Mouse (Mus musculus): Measurements from ENCODE around the gene Pkd1. TPM values are rescaled to one million over a fixed set of nuclear protein-coding genes. Genes with fewer than 3 reads are reported as not detected.

The Pkd1 gene
- 2.2 and 3.3 TPM in 2 replicates for polyA plus RNA-seq (2015; fragmentation: Nextera tagmentation; extraction: Ambion mirVana)

DNA sequence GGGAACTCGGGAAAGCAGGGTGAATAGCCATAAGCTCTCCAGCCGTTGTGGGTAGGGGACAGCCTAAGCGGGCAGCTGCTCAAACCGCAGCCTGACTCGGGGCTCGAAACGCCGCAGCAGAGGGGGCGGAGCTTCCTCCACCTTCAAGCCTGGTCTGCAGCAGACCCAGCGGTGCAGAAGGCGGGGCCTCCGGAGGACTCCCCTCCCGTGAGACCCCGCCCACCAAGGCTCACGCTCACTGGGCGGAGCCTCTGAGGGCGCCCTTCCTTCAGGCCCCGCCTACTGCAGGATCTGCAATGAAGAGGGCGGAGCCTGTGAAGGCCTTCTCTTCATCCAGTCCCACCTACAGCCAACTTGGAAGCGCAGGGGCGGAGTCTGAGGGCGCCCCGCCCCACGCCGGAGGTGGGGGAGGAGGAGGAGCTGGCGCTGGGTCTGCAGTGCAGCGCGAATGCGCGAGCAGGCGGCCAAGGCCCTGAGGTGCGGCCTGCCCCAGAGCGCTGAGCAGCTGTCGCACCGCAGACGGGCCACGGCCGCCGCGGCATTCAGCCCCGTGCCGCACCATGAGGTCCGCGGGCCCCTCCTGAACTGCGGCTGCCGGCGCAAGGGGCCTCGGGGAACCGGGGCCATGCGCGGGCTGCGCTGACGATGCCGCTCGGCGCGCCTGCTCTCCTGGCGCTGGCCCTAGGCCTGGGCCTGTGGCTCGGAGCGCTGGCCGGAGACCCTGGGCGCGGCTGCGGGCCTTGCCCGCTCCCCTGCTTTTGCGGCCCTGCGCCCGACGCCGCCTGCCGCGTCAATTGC lies at the start of gene Pkd1:
Pkd1 (plus strand) TSS at position 217 of the 798 bp plus-strand sequence.
- under 1% methylated on average over 71 of the region's 72 CpGs for WGBS (ENCODE audit: insufficient replicate concordance)
- Histone ChIP-seq H3K4me3 (replicated peaks) (peak within 1 kb of the TSS; percentile 89), H3K4me2 (peak within 1 kb of the TSS; percentile 100), H3K27me3 (peaks cover 2% of the 10 kb centered on the region; the same call in 1 of the 2 replicates), H3K9me3 (replicated peaks) (no peaks in the 10 kb centered on the region), H3K4me1 (replicated peaks) (peaks cover 41% of the 10 kb centered on the region), H3K9ac (peak within 1 kb of the TSS; percentile 92), H3K27ac (peak within 1 kb of the TSS; percentile 94), H3K36me3 (no peaks in the 10 kb centered on the region)
- DNase-seq (peak; percentile 100), ATAC-seq (ENCODE audit: low read depth) (peak; percentile 89)

DNA sequence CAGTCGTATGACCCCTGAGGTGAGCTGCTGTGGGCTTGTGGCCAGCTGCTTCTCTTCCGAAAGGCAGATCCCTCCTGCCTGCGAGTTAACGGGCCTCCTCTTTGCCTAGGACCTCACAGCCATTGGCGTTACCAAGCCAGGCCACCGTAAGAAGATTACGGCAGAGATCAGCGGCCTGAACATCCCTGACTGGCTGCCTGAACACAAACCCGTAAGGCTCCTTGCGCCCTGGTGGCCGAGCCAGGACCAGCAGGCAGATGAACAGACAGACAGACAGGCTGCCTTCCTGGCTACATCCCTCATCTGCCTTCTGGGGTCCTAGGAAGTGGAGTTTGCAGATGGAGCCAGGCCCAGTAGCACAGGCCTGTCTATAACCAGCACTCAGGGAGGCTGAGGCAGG lies 47.4 kb upstream of the Pkd1 start:
- Histone ChIP-seq H3K9ac (no peak overlapping the region), H3K4me1 (replicated peaks) (peaks cover 9% of the 10 kb centered on the region), H3K4me2 (no peak overlapping the region), H3K27me3 (peaks cover 3% of the 10 kb centered on the region; the same call in 1 of the 2 replicates), H3K27ac (no peak overlapping the region), H3K9me3 (replicated peaks) (no peaks in the 10 kb centered on the region), H3K4me3 (replicated peaks) (no peak overlapping the region), H3K36me3 (no peaks in the 10 kb centered on the region)
- WGBS (ENCODE audit: insufficient replicate concordance) = 50% methylated on average over 11 of the region's 11 CpGs
- DNase-seq (no peak), ATAC-seq (ENCODE audit: low read depth) (no peak)

DNA sequence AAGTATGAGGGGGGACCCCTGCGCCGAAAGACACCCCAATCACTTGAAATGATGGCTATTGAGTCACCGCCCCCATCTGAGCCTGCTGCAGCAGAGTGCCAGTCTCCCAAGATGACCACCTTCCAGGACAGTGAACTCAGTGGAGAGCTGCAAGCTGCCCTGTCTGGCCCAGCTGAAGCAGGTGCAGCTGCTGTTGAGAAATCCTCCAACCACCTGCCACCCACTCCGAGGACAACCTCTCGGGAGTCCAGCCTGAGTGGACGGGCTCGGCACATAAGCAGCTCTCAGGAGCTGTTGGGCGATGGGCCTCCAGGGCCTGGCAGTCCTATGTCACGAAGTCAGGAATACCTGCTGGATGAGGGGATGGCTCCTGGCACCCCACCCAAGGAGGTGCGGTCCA lies 45.5 kb upstream of the Pkd1 start:
- no peak overlapping the region for H3K9ac ChIP-seq
- H3K4me1 ChIP-seq (replicated peaks) = peaks cover 17% of the 10 kb centered on the region
- ATAC-seq (ENCODE audit: low read depth) (no peak), DNase-seq (no peak)
- H3K4me2 ChIP-seq = no peak overlapping the region
- 88% methylated on average over 10 of the region's 10 CpGs for WGBS (ENCODE audit: insufficient replicate concordance)
- H3K36me3 ChIP-seq = peaks cover 17% of the 10 kb centered on the region
- no peaks in the 10 kb centered on the region for H3K9me3 ChIP-seq (replicated peaks)
- no peak overlapping the region for H3K4me3 ChIP-seq (replicated peaks)
- peaks cover 3% of the 10 kb centered on the region; the same call in 1 of the 2 replicates for H3K27me3 ChIP-seq
- no peak overlapping the region for H3K27ac ChIP-seq

DNA sequence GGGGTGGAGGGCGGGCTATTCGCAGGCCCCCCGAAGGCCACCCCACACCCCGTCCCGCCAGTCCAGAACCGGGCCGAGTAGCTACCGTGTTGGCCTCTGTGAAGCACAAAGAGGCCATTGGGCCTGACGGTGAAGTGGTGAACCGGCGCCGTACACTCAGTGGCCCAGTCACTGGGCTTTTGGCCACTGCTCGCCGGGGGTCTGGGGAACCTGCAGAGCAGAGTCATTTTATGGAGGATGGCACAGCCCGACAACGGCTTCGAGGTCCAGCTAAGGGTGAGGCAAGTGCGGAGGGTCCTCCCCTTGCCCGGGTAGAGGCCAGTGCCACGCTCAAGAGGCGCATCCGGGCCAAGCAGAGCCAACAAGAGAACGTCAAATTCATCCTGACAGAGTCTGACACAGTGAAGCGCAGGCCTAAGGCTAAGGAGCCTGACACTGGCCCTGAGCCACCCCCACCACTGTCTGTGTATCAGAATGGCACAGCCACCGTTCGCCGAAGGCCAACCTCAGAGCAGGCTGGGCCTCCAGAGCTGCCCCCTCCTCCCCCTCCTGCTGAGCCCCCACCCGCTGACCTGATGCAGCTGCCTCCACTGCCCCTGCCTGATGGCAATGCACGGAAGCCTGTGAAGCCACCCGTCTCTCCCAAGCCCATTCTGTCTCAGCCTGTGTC lies 44.2 kb upstream of the Pkd1 start:
- DNase-seq (no peak), ATAC-seq (ENCODE audit: low read depth) (no peak)
- H3K36me3 ChIP-seq = peaks cover 30% of the 10 kb centered on the region
- no peaks in the 10 kb centered on the region for H3K9me3 ChIP-seq (replicated peaks)
- H3K9ac ChIP-seq = no peak overlapping the region
- H3K4me3 ChIP-seq (replicated peaks) = no peak overlapping the region
- H3K27me3 ChIP-seq = peaks cover 3% of the 10 kb centered on the region; the same call in 1 of the 2 replicates
- H3K27ac ChIP-seq = no peak overlapping the region
- peaks cover 17% of the 10 kb centered on the region for H3K4me1 ChIP-seq (replicated peaks)
- 85% methylated on average over 30 of the region's 30 CpGs for WGBS (ENCODE audit: insufficient replicate concordance)
- H3K4me2 ChIP-seq = no peak overlapping the region

DNA sequence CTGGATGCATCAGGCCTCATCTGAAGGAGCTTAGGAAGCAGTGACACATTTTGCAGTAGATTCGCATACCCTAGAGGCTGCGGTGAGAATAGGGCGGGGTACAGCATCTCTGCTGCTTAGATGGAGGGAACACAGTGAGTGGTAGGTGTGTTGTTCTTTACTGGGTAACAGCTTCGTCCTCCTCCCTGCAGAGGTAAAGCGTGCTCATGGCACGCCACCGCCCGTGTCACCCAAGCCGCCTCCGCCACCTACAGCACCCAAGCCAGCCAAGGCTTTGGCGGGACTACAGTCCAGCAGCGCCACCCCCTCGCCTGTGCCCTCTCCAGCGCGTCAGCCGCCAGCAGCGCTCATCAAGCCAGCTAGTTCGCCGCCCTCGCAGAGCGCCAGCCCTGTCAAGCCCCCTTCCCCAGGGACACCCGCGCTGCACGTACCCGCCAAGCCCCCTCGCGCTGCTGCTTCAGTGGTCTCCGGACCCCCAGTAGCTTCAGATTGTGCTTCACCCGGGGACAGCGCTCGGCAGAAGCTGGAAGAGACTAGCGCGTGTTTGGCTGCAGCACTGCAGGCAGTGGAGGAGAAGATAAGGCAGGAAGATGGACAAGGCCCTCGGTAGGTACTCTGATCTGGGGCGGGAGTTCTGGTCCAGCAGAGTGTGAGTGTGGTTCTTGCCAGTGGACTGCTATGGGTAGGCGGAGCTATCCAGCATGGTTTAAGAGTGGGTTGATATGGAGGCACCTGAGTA lies 43.1 kb upstream of the Pkd1 start:
- WGBS (ENCODE audit: insufficient replicate concordance) = 40% methylated on average over 36 of the region's 36 CpGs
- H3K9ac ChIP-seq = no peak overlapping the region
- H3K4me3 ChIP-seq (replicated peaks) = peak overlapping the region; percentile 33
- no peaks in the 10 kb centered on the region for H3K9me3 ChIP-seq (replicated peaks)
- H3K27ac ChIP-seq = no peak overlapping the region
- H3K27me3 ChIP-seq = no peaks in the 10 kb centered on the region; the same call in 1 of the 2 replicates
- ATAC-seq (ENCODE audit: low read depth) (peak; percentile 32; the same call in 1 of the 2 replicates), DNase-seq (no peak)
- H3K4me2 ChIP-seq = peak overlapping the region; percentile 50
- H3K36me3 ChIP-seq = peaks cover 41% of the 10 kb centered on the region
- peaks cover 17% of the 10 kb centered on the region for H3K4me1 ChIP-seq (replicated peaks)

DNA sequence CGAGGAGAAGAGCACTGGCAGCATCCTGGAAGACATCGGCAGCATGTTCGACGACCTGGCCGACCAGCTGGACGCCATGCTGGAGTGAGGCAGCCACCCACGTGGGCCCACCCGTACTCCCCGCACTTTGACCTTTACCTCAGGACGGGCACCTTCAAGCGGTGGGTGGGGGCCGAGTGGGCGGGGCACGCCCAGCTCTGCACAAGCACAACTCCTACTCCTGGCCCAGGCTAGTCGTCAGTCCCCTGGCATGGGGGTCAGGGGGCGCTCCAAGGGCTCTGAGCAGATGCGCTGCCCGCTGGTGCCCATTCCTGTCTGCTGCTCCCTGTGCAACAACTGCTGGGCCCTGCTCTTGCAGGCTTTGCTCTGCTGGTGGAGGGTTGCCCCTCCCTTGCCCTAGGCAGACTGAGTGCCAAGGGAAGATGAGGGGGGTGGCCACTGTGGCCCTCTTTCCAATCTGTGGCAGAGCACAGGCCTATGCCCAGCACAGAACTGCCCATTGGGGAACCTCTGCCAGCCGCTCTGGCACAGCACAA lies 42.4 kb upstream of the Pkd1 start:
- Histone ChIP-seq H3K9ac (no peak overlapping the region), H3K4me2 (peak overlapping the region; percentile 50), H3K4me3 (replicated peaks) (peak overlapping the region; percentile 33; the same call in 1 of the 2 replicates), H3K27ac (no peak overlapping the region), H3K9me3 (replicated peaks) (no peaks in the 10 kb centered on the region), H3K27me3 (no peaks in the 10 kb centered on the region; the same call in 1 of the 2 replicates), H3K36me3 (peaks cover 48% of the 10 kb centered on the region), H3K4me1 (replicated peaks) (peaks cover 17% of the 10 kb centered on the region)
- ATAC-seq (ENCODE audit: low read depth) (peak; percentile 27), DNase-seq (no peak)
- 55% methylated on average over 19 of the region's 19 CpGs for WGBS (ENCODE audit: insufficient replicate concordance)

DNA sequence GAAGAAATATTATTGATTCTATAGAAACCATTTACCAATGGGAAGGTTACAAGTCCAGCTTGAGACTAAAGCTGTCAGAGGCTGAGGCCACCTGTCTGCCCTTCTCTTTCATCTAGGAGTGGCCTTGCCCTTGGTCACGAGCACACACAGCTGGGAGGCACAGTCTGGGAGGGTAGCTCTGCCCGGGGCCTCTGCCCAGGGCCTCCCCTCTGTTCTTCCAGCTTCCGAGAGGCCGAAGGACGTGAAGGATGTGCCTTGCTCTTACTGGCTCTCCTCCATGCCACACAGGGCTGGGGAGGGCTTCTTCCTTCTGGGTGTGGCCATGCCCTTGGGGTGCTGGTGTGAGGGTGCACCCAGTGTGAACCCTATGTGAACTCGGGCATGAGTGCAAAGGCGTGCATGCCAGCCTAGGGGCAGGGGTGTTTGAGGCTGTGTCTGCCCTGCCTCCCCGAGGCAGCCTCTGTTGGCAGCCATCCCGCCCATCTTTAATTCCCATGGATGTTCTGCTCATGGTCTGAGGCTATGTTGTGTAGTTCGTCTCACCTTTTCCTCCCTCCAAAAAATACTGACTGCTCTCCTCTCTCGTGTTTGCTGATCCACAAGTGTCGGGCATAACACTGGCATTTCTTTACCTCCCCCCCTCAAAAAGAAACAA lies 41.7 kb upstream of the Pkd1 start:
- no peak overlapping the region for H3K9ac ChIP-seq
- H3K27ac ChIP-seq = no peak overlapping the region
- no peaks in the 10 kb centered on the region; the same call in 1 of the 2 replicates for H3K27me3 ChIP-seq
- H3K36me3 ChIP-seq = peaks cover 54% of the 10 kb centered on the region
- ATAC-seq (ENCODE audit: low read depth) (peak; percentile 22; the same call in 1 of the 2 replicates), DNase-seq (no peak)
- no peak overlapping the region for H3K4me2 ChIP-seq
- 79% methylated on average over 12 of the region's 12 CpGs for WGBS (ENCODE audit: insufficient replicate concordance)
- H3K4me3 ChIP-seq (replicated peaks) = no peak overlapping the region
- peaks cover 17% of the 10 kb centered on the region for H3K4me1 ChIP-seq (replicated peaks)
- no peaks in the 10 kb centered on the region for H3K9me3 ChIP-seq (replicated peaks)

DNA sequence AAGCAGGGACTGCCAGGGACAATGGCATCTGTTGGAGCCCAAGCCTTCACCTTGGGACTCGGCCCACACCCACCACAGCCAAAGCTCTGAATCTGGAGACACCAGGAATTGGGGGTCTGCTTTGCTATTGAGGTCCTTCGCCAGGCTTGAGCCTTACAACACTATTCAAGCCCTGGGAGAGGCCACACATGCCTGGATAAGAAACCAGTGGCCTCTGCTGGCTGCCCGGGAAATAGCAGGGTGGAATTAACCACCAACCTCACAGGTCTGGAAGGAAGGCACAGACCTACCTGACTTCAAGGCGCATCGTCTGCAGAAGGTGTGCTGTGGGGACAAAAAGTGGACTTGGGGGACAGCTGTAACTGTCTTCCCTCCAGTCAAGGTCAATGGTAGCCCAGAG lies 36.0 kb upstream of the Pkd1 start:
- Histone ChIP-seq H3K4me2 (no peak overlapping the region), H3K9me3 (replicated peaks) (no peaks in the 10 kb centered on the region), H3K9ac (no peak overlapping the region), H3K4me3 (replicated peaks) (no peak overlapping the region), H3K4me1 (replicated peaks) (peaks cover 8% of the 10 kb centered on the region), H3K27me3 (no peaks in the 10 kb centered on the region), H3K27ac (no peak overlapping the region), H3K36me3 (peaks cover 98% of the 10 kb centered on the region)
- peak; percentile 43; the same call in 1 of the 2 replicates for ATAC-seq (ENCODE audit: low read depth)
- WGBS (ENCODE audit: insufficient replicate concordance) = 60% methylated on average over 5 of the region's 5 CpGs
- DNase-seq = no peak

DNA sequence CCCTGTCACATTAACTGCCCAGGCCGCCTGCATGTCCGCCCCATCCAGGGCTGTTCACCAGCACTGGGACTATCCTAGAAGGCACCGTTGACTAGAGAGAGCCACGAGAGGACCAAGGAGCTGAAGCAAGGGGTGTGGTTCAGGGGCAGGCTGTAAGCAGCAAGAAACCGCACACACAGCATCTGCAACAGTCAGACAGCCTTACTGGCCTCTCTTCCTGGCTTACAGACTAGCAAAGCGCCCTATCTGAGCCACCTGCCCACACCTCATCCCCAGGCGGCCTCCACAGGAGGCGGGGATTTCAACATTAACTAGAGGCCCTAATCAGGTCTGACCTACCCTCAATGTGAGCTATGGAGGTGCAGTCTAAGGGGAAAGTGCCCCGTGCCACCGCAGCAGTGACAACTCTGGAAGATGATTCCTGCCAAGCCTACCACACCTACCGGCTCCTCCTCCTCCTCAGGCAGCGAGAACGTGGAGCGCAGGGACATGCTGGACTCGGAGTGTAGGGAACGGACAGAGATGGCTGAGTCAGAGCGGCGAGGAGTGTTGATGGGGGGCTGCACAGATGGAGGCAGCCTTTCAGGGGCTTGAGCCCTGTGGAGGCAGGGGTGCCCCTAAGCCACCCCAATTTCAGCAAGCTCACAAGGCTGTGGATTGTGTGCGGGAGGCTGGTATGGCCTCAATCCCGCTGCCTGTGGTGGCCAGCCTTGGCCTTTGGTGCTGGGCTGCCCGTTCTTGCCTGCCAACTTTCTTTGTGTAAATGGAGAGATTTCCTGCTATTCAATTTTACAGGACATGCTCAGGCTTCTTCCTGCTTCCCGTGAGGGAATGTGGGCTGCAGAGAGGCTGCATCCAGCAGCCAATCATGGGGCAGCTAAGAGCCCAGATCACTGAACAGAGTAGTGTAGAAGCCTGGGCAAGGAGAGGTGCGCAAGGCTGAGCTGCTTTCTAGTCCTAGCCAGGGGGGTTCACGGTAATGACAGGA lies 35.1 kb upstream of the Pkd1 start:
- Histone ChIP-seq H3K36me3 (peaks cover 98% of the 10 kb centered on the region), H3K9me3 (replicated peaks) (no peaks in the 10 kb centered on the region), H3K9ac (no peak overlapping the region), H3K4me2 (no peak overlapping the region), H3K27me3 (no peaks in the 10 kb centered on the region), H3K4me3 (replicated peaks) (no peak overlapping the region), H3K27ac (no peak overlapping the region), H3K4me1 (replicated peaks) (peaks cover 8% of the 10 kb centered on the region)
- no peak for DNase-seq
- WGBS (ENCODE audit: insufficient replicate concordance) = 79% methylated on average over 24 of the region's 24 CpGs
- ATAC-seq (ENCODE audit: low read depth) = peak; percentile 44; the same call in 1 of the 2 replicates

DNA sequence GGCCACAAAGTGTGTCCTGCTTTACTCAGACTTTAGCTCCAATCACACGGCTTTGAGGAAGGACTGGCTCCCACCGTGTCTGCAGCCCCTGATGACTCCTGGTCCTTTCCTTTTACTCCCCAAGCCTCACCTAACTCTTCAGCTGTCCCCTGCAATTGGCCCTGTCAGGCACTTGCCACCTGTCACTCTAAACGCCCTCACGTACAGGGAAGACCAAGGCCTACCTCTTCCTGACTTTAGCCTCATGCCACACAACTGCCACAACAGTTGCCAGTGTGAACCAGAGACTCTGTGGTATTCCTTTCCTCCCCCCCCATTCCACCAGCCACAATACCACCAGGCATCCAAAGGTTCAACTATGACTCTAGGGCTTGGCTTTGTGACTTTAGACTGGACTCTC lies 29.2 kb upstream of the Pkd1 start:
- peaks cover 23% of the 10 kb centered on the region for H3K4me1 ChIP-seq (replicated peaks)
- 74% methylated on average over 4 of the region's 4 CpGs for WGBS (ENCODE audit: insufficient replicate concordance)
- H3K4me2 ChIP-seq = no peak overlapping the region
- H3K27ac ChIP-seq = no peak overlapping the region
- H3K9ac ChIP-seq = no peak overlapping the region
- no peak for DNase-seq
- no peak overlapping the region for H3K4me3 ChIP-seq (replicated peaks)
- H3K9me3 ChIP-seq (replicated peaks) = no peaks in the 10 kb centered on the region
- no peak for ATAC-seq (ENCODE audit: low read depth)
- H3K27me3 ChIP-seq = no peaks in the 10 kb centered on the region
- peaks cover 70% of the 10 kb centered on the region for H3K36me3 ChIP-seq
